Mouse (Mus musculus): ENCODE measurements around the gene Nudt4. TPM values are rescaled to one million over a fixed set of nuclear protein-coding genes. Genes with fewer than 3 reads are reported as not detected.

The Nudt4 gene
- total RNA-seq, 1 experiment, result 92.4 TPM

DNA sequence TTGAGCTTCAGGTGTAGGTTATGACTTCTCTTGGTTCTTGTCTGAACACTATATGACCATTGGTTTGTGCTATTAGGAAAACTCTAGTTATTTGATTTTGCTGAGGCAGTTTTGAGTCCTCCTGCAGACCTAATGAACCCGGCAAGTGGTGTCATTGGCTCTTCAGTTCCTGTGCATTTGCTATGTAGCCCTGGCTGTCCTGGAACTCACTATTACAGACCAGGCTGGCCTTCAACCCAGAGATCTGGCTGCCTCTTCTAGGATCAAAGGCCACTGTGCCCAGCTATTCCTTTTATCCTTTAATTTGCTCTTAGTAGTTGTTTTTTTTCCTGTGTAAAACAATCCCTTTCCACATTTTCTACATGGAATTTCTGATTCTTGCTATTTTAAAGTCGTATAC, 20.6 kb downstream of the Nudt4 start:
- in situ Hi-C loops (cut with MboI; ENCODE audit: low sequenced_read_pairs in 2 of 2, unreplicated experiment in 2 of 2), result loop anchor here (25.0 kb wide), 2 partner anchors 494 to 544 kb away; no protein-coding TSS in a partner anchor
- no peak overlapping the region for H3K4me3 ChIP-seq (ENCODE audit: insufficient read depth in 1 of 2, low read depth in 1 of 2, low read length in 2 of 2, poor library complexity in 1 of 2, severe bottlenecking in 1 of 2)
- no peak for DNase-seq (ENCODE audit: low read depth, low spot score)

DNA sequence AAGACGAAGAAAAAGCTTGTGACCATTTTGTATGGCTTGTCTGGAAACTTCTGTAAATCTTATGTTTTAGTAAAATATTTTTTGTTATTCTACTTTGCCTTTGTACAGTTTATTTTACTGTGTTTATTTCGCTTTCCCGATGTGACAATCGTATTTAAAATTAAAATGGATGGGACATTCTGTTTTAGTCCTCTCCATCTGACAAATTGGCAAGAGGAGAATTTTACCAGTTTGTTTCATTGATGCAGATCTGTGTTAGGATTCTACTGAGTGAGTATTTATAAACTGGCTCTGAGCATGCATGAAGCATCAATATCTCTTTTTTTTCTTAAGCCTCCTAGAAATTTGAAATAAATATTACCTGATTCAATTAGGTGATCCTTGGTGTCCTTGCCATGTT, 21.0 kb downstream of the Nudt4 start:
- no peak overlapping the region for H3K27ac ChIP-seq (ENCODE audit: insufficient read depth, low read depth, low read length, poor library complexity, severe bottlenecking)
- in situ Hi-C loops (cut with MboI; ENCODE audit: low sequenced_read_pairs in 2 of 2, unreplicated experiment in 2 of 2), result loop anchor here (25.0 kb wide), 2 partner anchors 494 to 544 kb away; no protein-coding TSS in a partner anchor
- no peak overlapping the region for H3K9ac ChIP-seq (ENCODE audit: insufficient read depth, low read depth, low read length, poor library complexity, severe bottlenecking)
- 0 out of 4 replicates have a peak, but pooled peaks cover 0 to 2% of the 10 kb centered on the region in 2 experiments for H3K4me1 ChIP-seq (ENCODE audit: control insufficient read depth in 2 of 2, insufficient read depth in 2 of 2, low read length in 2 of 2, poor library complexity in 1 of 2)
- no peak for TF ChIP-seq MAFK (IDR thresholded peaks at IDR 0.05; ENCODE audit: insufficient read depth, low read depth, low read length)
- no peak for TF ChIP-seq CHD2 (IDR thresholded peaks at IDR 0.05; ENCODE audit: low read depth, low read length)
- no peak for TF ChIP-seq HCFC1 (IDR thresholded peaks at IDR 0.05; ENCODE audit: borderline replicate concordance, insufficient read depth, low read length)
- TF ChIP-seq ZNF384 (IDR thresholded peaks at IDR 0.05; ENCODE audit: low read depth, low read length), result no peak
- TF ChIP-seq ZC3H11A (IDR thresholded peaks at IDR 0.05; ENCODE audit: borderline replicate concordance, low read depth, low read length), result no peak
- no peak overlapping the region for H3K4me3 ChIP-seq (ENCODE audit: insufficient read depth in 1 of 2, low read depth in 1 of 2, low read length in 2 of 2, poor library complexity in 1 of 2, severe bottlenecking in 1 of 2)
- peaks cover 3% of the 10 kb centered on the region; the same call in 1 of the 2 replicates for H3K36me3 ChIP-seq (ENCODE audit: control insufficient read depth, insufficient read depth, low read length, poor library complexity, severe bottlenecking)
- no peak for DNase-seq (ENCODE audit: low read depth, low spot score)
- no peaks in the 10 kb centered on the region for H3K9me3 ChIP-seq (ENCODE audit: control insufficient read depth, insufficient read depth, low read depth, low read length)

More for the DNA sequence above, 20.6 kb downstream of the Nudt4 start:
- Histone ChIP-seq H3K4me1 (ENCODE audit: control insufficient read depth in 2 of 2, insufficient read depth in 2 of 2, low read length in 2 of 2, poor library complexity in 1 of 2) (0 out of 4 replicates have a peak, but pooled peaks cover 0 to 2% of the 10 kb centered on the region in 2 experiments), H3K36me3 (ENCODE audit: control insufficient read depth, insufficient read depth, low read length, poor library complexity, severe bottlenecking) (peaks cover 3% of the 10 kb centered on the region; the same call in 1 of the 2 replicates), H3K9me3 (ENCODE audit: control insufficient read depth, insufficient read depth, low read depth, low read length) (no peaks in the 10 kb centered on the region), H3K9ac (ENCODE audit: insufficient read depth, low read depth, low read length, poor library complexity, severe bottlenecking) (no peak overlapping the region), H3K27ac (ENCODE audit: insufficient read depth, low read depth, low read length, poor library complexity, severe bottlenecking) (no peak overlapping the region)
- TF ChIP-seq ZC3H11A (IDR thresholded peaks at IDR 0.05; ENCODE audit: borderline replicate concordance, low read depth, low read length) (no peak), ZNF384 (IDR thresholded peaks at IDR 0.05; ENCODE audit: low read depth, low read length) (no peak), CHD2 (IDR thresholded peaks at IDR 0.05; ENCODE audit: low read depth, low read length) (no peak), HCFC1 (IDR thresholded peaks at IDR 0.05; ENCODE audit: borderline replicate concordance, insufficient read depth, low read length) (no peak), MAFK (IDR thresholded peaks at IDR 0.05; ENCODE audit: insufficient read depth, low read depth, low read length) (no peak)

DNA sequence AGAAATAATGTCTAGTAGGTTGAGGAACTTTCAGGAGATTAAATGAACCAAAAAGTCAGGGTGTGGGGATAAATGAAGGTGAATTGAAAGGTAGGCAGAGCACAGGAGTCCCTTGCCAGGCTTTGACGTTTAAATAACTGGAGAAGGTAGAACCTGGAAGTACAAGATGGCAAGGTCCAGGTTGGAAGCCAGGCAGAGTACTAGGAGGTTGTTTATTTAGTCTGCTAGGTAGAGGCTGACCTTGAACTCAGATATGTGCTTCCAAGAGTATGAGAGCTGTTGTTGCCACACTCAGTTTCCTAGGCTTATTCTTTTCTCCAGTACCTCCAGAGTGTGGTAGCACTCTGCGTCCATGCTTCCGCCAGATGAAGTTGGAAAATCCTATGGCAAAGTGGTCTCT, 24.1 kb downstream of the Nudt4 start:
- no peak for DNase-seq (ENCODE audit: low read depth, low spot score)
- H3K9ac ChIP-seq (ENCODE audit: insufficient read depth, low read depth, low read length, poor library complexity, severe bottlenecking), result no peak overlapping the region
- no peaks in the 10 kb centered on the region for H3K9me3 ChIP-seq (ENCODE audit: control insufficient read depth, insufficient read depth, low read depth, low read length)
- in situ Hi-C loops (cut with MboI; ENCODE audit: low sequenced_read_pairs in 2 of 2, unreplicated experiment in 2 of 2), result loop anchor here (25.0 kb wide), 2 partner anchors 497 to 547 kb away; no protein-coding TSS in a partner anchor
- no peak for TF ChIP-seq HCFC1 (IDR thresholded peaks at IDR 0.05; ENCODE audit: borderline replicate concordance, insufficient read depth, low read length)
- TF ChIP-seq ZC3H11A (IDR thresholded peaks at IDR 0.05; ENCODE audit: borderline replicate concordance, low read depth, low read length), result no peak
- TF ChIP-seq MAFK (IDR thresholded peaks at IDR 0.05; ENCODE audit: insufficient read depth, low read depth, low read length), result no peak
- no peak for TF ChIP-seq ZNF384 (IDR thresholded peaks at IDR 0.05; ENCODE audit: low read depth, low read length)
- TF ChIP-seq CHD2 (IDR thresholded peaks at IDR 0.05; ENCODE audit: low read depth, low read length), result no peak
- H3K27ac ChIP-seq (ENCODE audit: insufficient read depth, low read depth, low read length, poor library complexity, severe bottlenecking), result no peak overlapping the region
- H3K36me3 ChIP-seq (ENCODE audit: control insufficient read depth, insufficient read depth, low read length, poor library complexity, severe bottlenecking), result peaks cover 2% of the 10 kb centered on the region; the same call in 1 of the 2 replicates
- H3K4me3 ChIP-seq (ENCODE audit: insufficient read depth in 1 of 2, low read depth in 1 of 2, low read length in 2 of 2, poor library complexity in 1 of 2, severe bottlenecking in 1 of 2), result no peak overlapping the region
- H3K4me1 ChIP-seq (ENCODE audit: control insufficient read depth in 2 of 2, insufficient read depth in 2 of 2, low read length in 2 of 2, poor library complexity in 1 of 2), result no peaks in the 10 kb centered on the region

- Histone ChIP-seq H3K9ac (ENCODE audit: insufficient read depth, low read depth, low read length, poor library complexity, severe bottlenecking) (no peak overlapping the region), H3K9me3 (ENCODE audit: control insufficient read depth, insufficient read depth, low read depth, low read length) (no peaks in the 10 kb centered on the region), H3K4me1 (ENCODE audit: control insufficient read depth in 2 of 2, insufficient read depth in 2 of 2, low read length in 2 of 2, poor library complexity in 1 of 2) (no peaks in the 10 kb centered on the region), H3K4me3 (ENCODE audit: insufficient read depth in 1 of 2, low read depth in 1 of 2, low read length in 2 of 2, poor library complexity in 1 of 2, severe bottlenecking in 1 of 2) (no peak overlapping the region), H3K27ac (ENCODE audit: insufficient read depth, low read depth, low read length, poor library complexity, severe bottlenecking) (no peak overlapping the region), H3K36me3 (ENCODE audit: control insufficient read depth, insufficient read depth, low read length, poor library complexity, severe bottlenecking) (peaks cover 2% of the 10 kb centered on the region; the same call in 1 of the 2 replicates)
- no peak for DNase-seq (ENCODE audit: low read depth, low spot score)
- in situ Hi-C loops (cut with MboI; ENCODE audit: low sequenced_read_pairs in 2 of 2, unreplicated experiment in 2 of 2), result loop anchor here (25.0 kb wide), 2 partner anchors 498 to 548 kb away; no protein-coding TSS in a partner anchor
- TF ChIP-seq CHD2 (IDR thresholded peaks at IDR 0.05; ENCODE audit: low read depth, low read length), result no peak
- no peak for TF ChIP-seq ZNF384 (IDR thresholded peaks at IDR 0.05; ENCODE audit: low read depth, low read length)
- TF ChIP-seq ZC3H11A (IDR thresholded peaks at IDR 0.05; ENCODE audit: borderline replicate concordance, low read depth, low read length), result no peak
- TF ChIP-seq MAFK (IDR thresholded peaks at IDR 0.05; ENCODE audit: insufficient read depth, low read depth, low read length), result no peak
- TF ChIP-seq HCFC1 (IDR thresholded peaks at IDR 0.05; ENCODE audit: borderline replicate concordance, insufficient read depth, low read length), result no peak
These were observed 24.7 kb downstream of the Nudt4 start for GRCm38 (mm10) chr10:95539260-95539659.
